Mouse (Mus musculus): Measurements from ENCODE around the gene Manf.

The Manf gene

DNA sequence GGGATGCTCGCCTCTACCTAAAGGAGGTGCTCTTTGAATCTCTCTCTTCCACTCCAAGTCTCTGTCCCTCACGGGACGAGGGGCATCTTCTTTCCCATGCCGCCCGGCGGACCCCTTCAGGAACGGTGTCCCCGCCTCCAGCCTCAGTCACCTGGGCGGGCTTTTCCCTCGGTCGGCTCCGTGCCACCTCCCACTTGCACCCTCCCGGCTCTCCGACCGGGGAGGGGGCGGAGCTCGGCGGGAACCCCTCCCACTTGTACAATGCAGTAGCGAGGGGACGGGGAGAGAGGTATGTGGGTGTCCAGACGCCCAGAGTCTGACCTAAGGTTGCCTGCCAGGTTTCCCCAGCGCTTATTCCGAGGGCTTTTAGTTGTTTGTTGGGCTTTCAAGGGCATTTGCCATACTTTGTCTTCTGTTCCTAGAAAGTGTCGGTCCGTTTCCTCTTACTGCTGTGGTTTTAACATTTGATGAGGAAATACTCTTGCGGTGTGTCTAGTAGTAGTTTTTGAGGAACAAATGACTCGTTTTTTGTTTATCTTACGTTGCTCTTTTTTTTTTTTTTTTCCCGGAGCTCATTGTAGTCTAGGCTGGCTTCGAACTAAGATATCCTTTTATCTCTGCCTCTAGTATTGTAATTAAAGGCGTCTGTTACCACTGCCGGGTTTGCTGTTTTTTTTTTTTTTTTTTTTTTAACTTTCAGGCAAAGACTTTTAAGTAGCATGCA lies 69.2 kb downstream of the Manf start:
- ChIA-PET CTCF (interaction anchor here in 3 of 4 experiments (0.6 to 1.0 kb wide), 6 partner anchors 65 to 792 kb away, joined by 3 to 9 read pairs (median 4); partner anchors contain the start of genes Manf (in 1 of the 3) and Rbm15b (in 1 of the 3)), POLR2A (interaction anchor here (0.5 to 3.0 kb wide), 65 partner anchors 8 to 753 kb away, joined by 3 to 22 read pairs (median 4); partner anchors contain the start of genes Manf (in 4 of the 4), Rbm15b (in 3 of the 4), Rad54l2 (in 2 of the 4) and Tex264 (in 2 of the 4))

DNA sequence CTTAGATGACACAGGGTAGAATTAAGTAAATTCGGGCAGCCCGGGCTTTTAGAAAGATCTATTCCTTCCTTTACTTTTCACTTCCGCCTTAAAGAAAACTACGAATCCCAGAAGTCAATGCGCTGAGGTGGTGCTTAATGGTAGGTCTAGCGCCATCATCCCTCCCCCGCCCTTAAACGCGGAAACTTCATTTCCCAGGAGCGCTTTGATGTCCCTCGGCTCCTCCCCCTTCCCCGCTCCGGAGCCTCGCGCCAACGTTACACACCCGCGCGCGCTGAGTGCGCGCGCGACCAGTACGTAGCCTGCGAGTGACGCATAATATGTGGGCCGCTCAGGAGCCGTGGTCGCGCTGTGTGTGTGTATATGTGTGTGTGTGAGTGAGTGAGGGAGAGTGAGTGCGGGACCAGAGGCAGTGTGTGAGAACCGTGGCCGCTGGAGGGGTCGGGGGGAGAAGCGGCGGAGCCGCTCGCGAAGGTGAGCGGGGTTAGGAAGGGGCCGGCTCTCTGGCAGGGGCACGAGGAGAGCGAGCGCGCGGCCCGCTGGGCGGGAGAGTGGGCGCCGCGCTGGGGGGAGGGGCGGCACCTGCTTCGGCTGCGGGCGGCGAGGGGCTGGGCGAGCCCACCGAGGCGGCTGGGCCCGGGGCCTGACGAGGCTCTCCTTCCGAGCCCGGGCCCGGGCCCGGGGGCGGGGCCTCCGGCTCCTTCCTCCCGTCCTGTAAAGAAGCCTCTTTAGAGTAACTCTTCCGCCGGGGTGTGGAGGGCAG lies 70.0 kb downstream of the Manf start, which contains the start of gene Dcaf1:
TSS of gene Dcaf1 (plus strand) at position 257 of the 763 bp plus-strand sequence.
- ChIA-PET CTCF (interaction anchor here in 1 of 4 experiments (1.0 kb wide), 2 partner anchors 65 to 179 kb away, joined by 8 to 9 read pairs; partner anchors contain the start of gene Rbm15b), POLR2A (interaction anchor here in 3 of 4 experiments (0.8 to 3.0 kb wide), 39 partner anchors 8 to 519 kb away, joined by 3 to 22 read pairs (median 4); partner anchors contain the start of genes Manf (in 3 of the 3), Rbm15b (in 3 of the 3), Rad54l2 (in 2 of the 3) and Tex264 (in 2 of the 3))

DNA sequence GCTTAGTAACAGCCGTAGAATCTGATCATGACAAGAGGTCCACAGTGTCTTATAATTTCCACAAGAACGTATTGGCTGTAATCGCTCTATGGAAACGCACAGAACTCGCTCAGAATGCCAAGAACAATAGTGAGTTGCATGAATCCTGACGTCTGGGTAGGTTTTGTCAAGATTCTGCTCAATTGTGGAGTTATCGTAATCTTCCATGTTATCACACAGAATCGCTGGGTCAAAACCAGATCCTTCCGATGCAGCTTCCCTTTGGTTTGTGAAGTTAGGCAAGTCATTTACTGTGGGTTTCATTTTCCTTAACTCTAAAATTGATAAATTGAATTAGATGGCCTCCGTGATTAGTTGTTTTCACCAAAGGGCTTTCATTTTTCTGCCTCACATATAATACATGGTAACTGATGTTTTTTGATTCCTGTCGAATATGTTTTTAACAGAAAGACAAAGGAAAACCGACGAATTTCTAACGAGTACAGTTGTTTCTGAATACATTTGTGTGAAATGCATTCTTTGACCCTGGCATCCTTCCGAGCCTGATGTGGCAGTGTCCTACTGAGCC lies 70.6 kb downstream of the Manf start:
- POLR2A ChIA-PET: interaction anchor here in 1 of 4 experiments (1.6 kb wide), 1 partner anchor 71 kb away, joined by 4 read pairs; the partner anchor contains the start of gene Manf
- CTCF ChIA-PET: no interaction called here

DNA sequence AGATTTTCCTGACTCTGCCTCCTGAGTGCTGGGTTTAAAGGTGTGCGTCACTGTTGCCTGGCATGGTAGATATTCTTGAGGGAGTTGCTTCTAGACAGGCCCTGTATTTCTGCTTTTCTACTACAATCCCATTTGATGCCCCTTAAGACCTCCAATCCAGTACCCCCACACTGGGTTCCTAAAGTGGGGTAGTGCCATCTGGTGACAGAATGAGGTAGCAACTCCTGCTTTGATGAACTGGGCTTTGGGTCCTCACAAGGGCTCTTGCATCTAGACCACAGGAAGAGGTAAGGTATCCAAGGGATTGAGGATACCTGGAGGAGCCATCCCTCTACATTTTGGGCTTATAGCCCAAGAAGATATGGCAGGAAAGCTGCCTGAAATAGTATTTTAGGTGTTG lies 72.6 kb downstream of the Manf start:
- POLR2A ChIA-PET: interaction anchor here in 2 of 4 experiments (0.9 to 2.5 kb wide), 6 partner anchors 29 to 145 kb away, joined by 3 to 9 read pairs (median 3); partner anchors contain the start of gene Tex264 (in 1 of the 2)

DNA sequence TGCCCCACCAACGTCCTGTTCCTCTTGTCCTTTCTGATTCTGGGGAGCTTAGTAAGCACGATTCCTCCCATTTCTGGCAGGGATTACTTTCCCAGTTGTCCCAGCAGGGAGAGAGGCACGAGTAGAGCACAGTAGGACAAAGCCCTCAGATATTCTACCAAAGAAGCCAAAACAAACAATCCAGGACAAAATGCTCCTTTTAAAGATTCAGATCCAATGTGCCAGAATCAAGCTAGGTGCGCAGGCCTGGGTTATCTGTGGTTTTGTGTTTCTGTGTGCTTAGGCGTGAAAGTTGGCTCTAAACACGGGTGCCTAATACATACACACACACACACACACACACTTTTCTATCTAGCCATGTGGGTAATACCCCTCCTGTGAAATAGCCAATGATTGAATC lies 73.6 kb downstream of the Manf start:
- ChIA-PET POLR2A (interaction anchor here in 3 of 4 experiments (0.6 to 2.5 kb wide), 9 partner anchors 28 to 445 kb away, joined by 3 to 9 read pairs (median 3); partner anchors contain the start of genes Manf (in 1 of the 3) and Tex264 (in 1 of the 3)), CTCF (interaction anchor here in 3 of 4 experiments (0.6 to 1.2 kb wide), 4 partner anchors 28 to 175 kb away, joined by 3 to 4 read pairs (median 4); no protein-coding TSS in a partner anchor)

More for the DNA sequence above, 72.6 kb downstream of the Manf start:
- CTCF ChIA-PET: interaction anchor here in 2 of 4 experiments (0.6 to 1.5 kb wide), 5 partner anchors 31 to 597 kb away, joined by 3 to 4 read pairs (median 3); partner anchors contain the start of genes Grm2 (in 1 of the 2) and Rad54l2 (in 1 of the 2)

DNA sequence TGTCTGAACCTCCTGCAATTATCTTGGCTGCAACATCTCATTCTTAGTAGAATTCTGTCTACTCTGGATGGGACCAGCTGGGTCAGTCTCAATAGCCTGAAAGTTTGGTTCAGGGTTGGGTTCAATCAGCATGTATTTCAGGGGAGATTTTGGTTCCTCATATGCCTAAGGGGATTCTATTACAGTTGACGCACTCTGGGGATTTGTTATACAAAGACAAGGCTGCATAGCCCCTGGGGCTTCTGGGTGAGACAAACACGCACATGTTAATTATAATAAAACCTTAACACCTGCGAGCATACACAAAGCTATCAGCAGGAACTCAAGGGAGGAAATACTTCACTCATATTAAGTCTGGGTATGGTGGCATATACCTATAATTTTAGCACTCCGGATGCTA lies 85.3 kb downstream of the Manf start:
- ChIA-PET CTCF (no interaction called here), POLR2A (no interaction called here)

DNA sequence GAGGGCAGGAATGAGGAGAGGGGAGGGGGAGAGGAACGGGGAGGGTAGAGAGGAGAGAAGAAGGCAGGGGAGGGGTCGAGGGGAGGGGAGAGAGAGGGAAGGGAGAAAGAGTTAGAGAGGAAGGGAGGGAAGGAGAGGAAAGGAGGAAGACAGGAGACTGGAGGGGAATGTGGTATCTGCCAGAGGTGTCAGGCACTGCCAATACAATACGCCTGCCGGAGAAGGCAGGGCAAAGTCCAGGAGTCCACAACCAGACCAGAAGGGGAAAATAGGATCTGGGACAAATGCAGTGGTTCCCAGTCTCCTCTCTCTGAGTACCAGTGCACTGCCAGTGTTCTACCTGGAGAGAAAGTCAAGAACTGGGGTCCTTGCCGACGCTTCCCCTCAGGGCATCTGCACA lies 100.9 kb downstream of the Manf start:
- ChIA-PET CTCF (interaction anchor here in 2 of 4 experiments (0.6 to 0.9 kb wide), 2 partner anchors 103 to 147 kb away, joined by 3 to 4 read pairs; no protein-coding TSS in a partner anchor), POLR2A (interaction anchor here in 3 of 4 experiments (0.6 to 6.3 kb wide), 7 partner anchors 19 to 799 kb away, joined by 3 to 72 read pairs (median 4); partner anchors contain the start of gene Tex264 (in 1 of the 3))

DNA sequence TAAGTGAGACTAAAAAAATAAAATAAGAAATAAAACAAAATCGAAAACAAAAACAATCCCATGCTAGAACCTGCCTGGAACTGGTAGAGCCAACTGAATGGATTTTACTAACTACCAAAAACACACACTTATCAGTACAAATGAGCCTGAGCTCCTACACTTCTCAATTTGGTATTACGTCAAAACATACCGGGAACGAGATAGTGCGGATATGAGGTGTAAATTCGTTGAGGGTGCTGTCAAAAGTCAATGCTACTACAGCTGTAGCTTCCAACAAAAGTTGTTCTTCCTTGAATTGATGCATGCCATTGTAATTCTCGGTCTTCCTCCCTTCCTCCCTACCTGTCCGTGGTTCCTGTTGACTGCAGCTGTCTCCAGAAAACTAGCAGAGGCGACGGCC lies 102.4 kb downstream of the Manf start:
- ChIA-PET POLR2A (interaction anchor here (0.6 to 6.3 kb wide), 27 partner anchors 9 to 1994 kb away, joined by 3 to 72 read pairs (median 5); partner anchors contain the start of genes Cyb561d2 (in 1 of the 4), Manf (in 1 of the 4) and Nprl2 (in 1 of the 4)), CTCF (interaction anchor here (0.6 to 2.3 kb wide), 9 partner anchors 19 to 457 kb away, joined by 3 to 6 read pairs (median 3); no protein-coding TSS in a partner anchor)

DNA sequence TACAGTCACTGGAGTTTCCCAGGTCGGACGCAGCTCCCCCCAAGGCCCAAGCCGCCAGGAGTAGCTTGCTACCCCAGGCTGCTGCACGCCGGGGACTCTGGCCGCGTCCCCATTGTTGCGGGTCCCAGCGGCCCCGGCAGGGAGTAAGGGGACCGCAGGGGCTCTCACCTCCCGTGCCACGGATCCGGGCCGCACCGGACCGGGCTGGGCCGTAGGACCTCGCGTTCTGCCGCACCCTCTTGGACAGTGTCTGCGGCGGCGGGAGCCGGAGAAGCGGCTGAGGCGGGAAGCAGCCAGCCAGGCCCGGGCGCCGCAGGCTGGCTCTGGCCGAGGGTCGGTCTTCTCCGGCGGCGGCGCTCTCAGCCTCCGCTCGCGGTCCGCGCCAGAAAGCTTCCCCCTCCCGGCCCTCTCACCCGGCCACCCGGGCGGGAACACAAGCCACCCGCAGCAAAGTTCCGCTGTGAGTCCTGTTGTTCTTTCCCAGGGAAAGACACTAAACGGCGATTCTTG lies 102.9 kb downstream of the Manf start, which contains the start of gene Rad54l2:
TSS of gene Rad54l2 (minus strand) at position 383 of the 510 bp plus-strand sequence.
- ChIA-PET POLR2A (interaction anchor here (0.6 to 6.3 kb wide), 37 partner anchors 9 to 1849 kb away, joined by 3 to 72 read pairs (median 4); partner anchors contain the start of genes Cyb561d2 (in 1 of the 4), Manf (in 1 of the 4), Nprl2 (in 1 of the 4) and Rpl29 (in 1 of the 4)), CTCF (interaction anchor here in 3 of 4 experiments (0.6 to 2.3 kb wide), 8 partner anchors 19 to 397 kb away, joined by 3 to 6 read pairs (median 4); no protein-coding TSS in a partner anchor)
